Mouse (Mus musculus) embryo, embryonic 10.5 days (tissue): ENCODE results near the gene Lrrc2.
A peak's percentile ranks its signal among the peaks of the same experiment; 100 is the strongest.

ENCODE experiments used
- DNase-seq: peaks from one replicate; pipeline ENCODE4 v3.0.0-alpha.2; 2015; ENCODE audit warnings: low spot score

The Lrrc2 gene

DNA sequence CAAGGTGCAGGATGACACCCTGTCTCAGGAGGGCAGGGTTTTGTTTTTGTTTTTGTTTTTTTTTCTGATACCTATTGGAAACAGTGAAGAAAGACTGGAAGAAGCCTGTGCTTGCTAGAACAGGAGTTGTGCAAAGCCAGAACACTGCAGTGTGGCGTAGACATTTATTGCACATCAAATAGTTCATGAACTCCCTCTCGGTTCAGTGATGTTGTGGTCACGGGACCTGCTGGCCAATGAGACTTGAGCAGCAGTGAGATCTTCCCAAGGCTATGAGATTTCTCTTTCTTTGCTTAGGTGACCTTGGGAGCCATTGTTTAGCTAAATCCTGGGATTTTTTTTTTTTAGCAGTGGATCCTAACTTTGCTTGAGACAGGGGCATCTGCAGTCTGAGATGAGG is 36.7 kb downstream of the Lrrc2 start:
- no peak for DNase-seq

DNA sequence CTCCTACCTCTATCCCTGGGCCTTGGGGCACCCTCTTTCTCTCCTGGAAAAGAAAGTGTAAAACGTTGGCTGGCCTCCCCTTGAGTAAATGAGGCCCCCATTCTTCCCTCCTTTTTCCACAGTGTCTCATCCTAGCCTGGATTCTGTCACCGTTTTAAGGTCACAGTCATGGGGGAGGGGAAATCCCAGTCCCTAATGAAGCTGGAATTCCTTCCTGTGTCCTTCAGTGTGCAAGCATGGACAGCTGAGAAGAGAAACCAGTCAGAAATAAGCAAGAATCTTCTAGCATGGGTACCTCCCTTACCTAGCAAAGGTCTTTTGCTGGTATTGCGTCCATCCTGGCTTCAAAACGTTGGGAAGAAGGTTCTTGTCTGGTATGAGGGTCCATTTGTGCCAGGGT is 37.8 kb downstream of the Lrrc2 start:
- no peak for DNase-seq

DNA sequence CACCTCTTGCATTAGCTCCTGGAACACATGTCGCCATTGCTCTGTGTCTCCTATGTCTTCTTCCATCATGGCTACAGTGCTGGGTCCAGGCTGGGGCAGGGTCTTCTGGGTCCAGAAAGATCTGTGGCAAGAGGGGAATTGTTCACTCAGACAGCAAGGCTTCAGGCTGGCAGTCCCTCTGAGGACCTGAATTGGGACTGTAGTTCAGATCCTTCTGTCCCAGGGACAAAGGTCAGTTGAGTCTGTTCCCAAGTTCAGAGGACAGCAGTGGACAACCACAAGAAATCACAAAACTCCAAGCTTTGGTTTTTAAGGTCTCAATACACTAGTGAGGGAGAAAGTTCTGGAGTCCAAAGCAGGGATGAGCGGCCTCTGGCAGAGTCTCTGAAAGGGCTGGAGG is 38.2 kb downstream of the Lrrc2 start:
- no peak for DNase-seq

DNA sequence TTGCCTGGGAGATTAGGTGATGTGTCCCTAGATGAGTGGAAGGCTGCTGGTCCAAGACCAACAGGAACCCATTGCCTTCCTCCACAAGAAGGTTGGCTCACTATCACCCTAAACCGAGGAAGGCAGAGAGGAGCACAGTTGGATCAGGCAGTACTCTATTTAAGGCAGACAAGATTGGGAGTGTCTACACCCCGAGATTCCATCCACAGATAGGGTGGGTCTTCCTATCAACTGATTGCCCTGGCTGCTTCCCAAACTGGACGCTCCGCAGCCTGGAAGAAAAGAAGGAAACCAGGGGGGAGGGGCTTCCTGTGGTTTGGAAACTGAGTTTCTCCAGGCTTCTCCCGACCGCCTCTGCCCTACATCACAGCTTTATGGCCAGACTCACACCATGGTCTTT is 38.9 kb downstream of the Lrrc2 start, which contains the start of gene Rtp3:
Gene Rtp3 (minus strand): TSS at position 380 of the 400 bp plus-strand sequence.
- DNase-seq: no peak

DNA sequence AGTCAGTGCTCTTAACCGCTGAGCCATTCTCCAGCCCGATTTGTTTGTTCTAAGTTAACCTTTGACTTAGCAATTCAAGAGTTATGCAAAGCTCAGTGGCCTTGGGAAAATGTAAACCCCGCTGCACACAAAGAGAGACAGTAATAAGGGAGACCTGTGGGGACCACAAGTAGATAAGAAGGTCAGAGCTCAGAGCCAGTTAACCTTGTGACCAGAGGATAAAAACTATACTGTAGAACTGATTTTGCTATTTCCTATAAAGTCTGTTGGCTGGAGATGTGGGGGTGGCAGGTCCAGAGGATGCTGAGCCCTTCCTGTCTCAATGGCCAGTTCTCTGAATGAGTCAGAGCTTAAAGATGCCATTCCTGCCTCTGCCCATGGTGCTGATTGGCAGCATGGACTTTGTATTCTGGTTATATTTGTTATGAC is 42.0 kb downstream of the Lrrc2 start:
- DNase-seq: no peak

DNA sequence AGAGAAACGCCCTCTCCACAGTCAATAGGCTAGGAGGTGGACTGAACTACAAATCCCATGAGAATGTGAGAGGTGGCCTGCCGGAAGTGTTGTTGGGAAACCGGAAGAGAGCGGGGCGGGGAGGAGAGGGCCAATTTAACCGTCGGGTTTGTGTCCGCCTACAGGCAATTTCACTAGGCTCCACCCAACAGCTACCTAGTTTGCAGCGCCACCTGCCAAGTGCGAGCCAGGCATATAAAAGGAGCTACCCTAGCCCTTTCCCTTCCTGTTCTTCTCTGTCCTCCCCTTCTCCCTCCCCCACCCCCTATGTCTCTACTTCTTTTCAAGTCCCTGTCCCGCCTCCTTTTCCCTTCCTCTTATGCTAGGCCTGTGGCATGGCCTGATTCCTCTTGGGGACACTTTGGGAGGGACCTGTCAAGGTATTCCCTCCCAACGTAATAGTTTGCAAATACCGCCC is 43.4 kb downstream of the Lrrc2 start:
- DNase-seq: peak; percentile 91

DNA sequence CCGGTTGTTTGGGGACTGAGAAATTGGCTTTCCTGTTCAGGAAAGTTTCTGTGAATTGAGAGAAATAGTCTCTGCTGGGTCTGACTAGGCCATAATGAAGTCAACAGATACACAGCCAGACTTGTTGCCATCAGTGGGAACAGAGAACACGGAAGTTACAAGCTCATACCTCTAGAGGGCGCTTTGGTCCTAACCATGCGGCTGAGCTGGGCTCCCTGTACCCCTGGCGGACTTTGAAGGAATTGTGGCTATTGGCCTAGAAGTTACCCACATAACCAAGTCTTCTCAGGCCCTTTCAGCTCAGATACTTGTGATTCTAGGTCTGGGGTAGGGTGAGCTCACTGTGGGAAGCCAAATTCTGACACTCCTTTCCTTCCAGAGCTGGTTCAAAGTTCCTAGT is 45.9 kb downstream of the Lrrc2 start:
- DNase-seq: peak; percentile 92

DNA sequence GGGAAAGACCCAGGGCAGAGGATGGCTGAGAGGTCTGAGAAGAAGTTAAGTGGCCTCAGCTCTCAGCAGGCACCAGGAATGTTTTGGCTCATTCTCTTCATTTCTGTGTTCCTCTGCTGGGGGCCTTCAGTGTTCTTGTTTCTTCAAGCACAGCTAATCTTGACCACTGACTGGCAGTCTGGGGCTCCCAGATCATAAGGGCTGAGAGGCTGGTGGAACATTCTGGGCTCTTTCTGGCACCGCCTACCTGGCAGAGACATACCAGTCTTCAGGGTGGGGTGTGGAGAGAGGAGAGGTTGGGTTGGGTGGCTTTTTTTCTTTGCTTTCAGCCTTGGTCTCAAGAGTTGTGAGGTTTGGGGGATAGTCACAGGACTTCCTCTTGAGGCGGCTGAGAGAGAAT is 47.7 kb downstream of the Lrrc2 start:
- no peak for DNase-seq

DNA sequence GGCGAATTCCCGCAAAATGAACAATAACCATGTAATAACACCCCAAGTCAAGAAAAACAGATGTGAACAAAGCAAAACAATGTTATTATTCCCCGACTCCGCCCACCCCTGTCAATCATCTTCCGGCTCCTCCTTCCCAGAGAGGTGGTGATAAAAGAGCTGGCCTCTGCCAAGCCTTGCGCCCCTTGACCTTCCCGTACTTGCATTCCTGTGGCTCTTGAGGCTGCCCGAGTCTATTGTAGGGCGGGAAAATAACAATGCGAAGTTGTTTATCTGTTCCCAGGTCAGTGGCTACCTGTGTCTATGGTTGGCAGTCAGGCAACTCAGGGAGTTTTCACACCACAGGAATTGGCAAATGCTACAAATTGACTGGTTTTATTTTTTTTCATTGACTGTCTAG is 48.5 kb downstream of the Lrrc2 start:
- no peak for DNase-seq

DNA sequence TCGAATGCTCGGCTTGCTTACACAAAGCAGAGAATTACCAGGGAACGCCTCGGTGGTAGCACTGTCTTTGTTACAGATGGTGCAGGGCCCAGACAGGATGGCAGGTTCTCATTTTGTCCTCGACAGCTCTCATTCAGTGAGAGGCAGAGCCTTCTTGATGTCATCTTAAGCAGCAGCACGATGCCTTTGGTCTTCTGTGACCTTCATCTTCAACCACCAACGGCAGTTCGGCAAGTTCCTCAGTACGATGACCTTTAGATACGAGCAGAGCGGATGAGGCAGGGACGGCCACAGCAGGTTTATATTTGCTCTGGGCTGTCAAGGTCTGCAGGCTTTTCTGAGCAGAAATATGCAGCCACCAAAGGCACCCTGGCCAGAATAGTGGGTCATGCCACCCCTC is 50.3 kb downstream of the Lrrc2 start:
- no peak for DNase-seq

DNA sequence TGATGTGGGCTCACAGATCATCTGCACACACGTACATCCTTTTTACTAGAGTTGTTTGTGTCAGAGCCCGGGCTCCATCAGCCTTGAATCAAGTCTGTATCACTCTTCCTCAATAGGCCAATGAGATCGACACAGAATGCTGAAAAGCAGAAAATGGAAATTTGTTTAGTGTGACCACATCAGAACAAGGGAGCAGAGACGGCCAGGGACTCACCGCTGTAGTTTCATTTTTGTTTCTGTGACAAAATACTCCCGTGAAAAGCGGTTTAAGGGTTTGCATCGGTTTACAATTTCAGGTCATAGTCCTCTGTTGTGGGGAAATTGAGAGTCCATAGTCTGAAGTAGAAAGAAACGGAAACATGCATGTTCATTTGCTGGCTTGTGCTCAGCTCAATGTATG is 51.9 kb downstream of the Lrrc2 start:
- no peak for DNase-seq

DNA sequence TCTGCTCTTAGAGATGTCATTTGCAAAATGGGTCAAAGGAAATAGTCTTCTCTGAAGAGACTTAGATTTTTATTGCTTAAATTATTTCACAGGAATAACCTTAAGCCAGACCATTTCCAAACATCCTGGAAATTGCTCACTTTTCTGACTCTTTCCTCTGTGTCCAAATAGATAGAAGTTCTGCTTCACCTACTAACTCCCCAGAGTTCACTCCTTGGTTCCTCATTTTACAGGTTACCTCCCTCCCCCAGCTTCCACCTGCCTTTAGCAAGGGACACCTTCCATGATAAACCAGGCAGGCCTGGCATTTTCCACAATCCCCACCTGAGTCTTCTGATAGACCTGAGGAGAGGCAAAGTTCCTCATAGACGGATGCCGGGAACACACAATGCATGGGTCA is 55.2 kb downstream of the Lrrc2 start:
- no peak for DNase-seq

DNA sequence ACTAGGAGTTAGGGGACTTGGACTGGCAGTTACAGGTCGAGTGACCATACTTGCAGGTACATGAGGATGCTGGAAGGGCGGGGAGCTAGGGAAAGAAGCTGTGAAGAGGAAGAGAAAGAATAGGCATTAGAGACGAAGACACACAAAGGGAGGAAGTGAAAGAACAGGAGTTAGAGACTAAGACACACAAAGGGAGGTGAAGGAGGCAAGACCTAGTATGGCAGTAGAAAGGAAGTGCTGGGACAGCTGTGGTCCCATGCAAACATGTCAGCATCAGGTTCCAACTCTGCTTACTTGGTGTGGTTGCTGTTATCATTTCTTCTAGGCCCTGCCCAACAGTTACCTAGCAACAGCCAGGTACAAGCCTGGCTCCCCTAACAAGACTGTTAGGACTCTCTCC is 58.4 kb downstream of the Lrrc2 start:
- DNase-seq: no peak

DNA sequence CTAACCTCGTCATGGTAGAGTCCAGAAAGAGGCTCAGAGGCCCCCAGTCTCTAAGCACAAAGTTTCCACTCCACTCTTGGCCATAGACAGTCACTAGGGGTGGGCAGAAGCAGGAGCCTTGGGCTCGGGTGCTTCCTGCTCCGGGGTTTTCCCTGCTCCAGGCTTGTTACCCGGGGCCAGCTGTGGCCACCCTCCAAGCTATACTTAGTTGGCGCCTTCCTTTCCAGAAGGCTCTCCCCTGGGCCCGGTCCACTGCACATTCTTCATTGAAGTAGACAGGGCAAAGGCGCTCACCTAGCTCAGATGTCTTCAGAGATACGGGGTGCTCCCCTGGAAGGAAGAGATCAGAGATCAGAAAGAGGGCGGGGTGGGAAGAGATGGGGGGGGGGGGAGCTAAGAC is 60.2 kb downstream of the Lrrc2 start:
- DNase-seq: no peak

DNA sequence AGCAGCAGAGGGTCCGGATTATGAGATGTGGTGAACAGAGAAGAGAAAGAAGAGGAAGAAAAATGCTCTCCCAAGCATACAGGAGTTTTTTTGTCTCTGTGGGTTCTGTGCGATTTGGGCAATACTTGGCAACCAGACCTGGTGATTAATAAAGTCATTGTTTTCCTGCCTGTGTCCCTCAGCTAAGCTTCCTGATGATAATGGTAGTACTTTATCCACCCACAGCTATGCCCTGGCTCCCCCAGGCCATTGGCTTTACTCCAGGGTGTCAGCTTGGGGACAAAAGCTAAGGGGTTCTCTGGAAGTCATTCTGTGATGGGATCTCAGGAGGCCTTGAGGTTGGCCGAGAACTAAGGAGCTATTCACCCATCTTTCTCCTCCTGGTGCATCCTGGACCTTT is 60.7 kb downstream of the Lrrc2 start:
- no peak for DNase-seq

DNA sequence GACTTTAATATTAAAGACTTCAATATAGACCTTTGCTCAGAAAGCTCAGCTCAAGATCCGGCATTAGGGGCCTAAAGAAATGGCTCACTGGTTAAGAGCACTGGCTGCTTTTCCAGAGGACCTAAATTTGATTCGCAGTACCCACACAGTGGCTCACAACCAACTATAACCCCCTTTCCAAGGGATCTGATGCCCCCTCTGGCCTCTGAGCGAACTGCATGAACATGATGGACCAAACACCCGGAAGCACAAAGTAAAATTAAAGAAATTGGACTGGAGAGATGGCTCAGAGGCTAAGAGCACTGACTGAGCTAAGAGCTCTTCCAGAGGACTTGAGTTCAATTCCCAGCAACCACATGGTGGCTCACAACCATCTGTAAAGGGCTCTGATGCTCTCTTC is 64.3 kb downstream of the Lrrc2 start:
- DNase-seq: peak; percentile 10

DNA sequence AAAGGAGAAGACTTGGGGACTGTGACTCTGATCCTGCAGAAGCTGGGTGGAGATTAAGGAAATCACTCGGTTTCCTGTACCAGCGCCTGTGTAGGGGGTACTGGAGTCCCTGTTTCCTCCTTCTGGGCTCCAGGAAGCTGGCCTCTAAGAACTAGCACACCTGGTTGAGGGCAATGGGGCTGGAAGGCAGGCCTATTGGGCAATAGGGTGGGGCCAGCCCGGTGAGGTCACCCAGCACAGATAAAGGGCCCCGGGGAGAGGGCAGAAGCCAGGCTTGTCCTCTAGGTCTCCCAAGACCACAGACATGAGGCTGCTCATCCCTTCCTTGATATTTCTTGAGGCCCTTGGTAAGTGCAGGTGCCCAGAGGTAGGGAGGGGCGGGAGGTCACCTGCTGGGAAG is 67.7 kb downstream of the Lrrc2 start, which contains the start of gene Ltf:
Gene Ltf (plus strand): TSS at position 250 of the 400 bp plus-strand sequence.
- no peak for DNase-seq

DNA sequence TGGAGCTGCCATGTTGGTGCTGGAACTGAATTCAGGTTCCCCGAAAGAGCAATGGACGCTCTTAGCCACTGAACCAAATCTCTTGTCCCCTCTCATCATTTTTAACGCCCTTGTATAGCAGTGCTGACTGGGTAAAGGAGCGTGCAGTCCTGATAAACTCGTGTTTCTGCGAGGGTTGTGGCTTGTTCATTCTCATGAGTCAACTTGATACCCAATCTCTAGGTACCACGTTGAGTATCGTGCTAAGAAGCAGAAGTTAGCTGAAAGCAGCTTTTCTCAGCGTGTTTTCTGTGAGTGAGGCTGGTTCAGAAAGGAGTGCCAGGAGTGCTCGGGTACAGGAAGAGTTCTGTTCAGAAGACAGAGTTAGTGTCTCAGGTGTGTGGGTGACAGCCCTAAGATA is 75.4 kb downstream of the Lrrc2 start:
- DNase-seq: no peak
